Mouse (Mus musculus) ovary, adult 18-20 months (tissue): ENCODE measurements around the gene Lrrc37a.
"Not testable (repeated sequence)": the region's sequence is repeated elsewhere in the genome, so short reads cannot be mapped to it uniquely, and the experiment has no call there.

Experiments
- DNase-seq: peaks from one replicate; pipeline ENCODE4 v3.0.0; 2022; ENCODE audit warnings: low spot score, mixed read lengths

Lrrc37a gene

DNA sequence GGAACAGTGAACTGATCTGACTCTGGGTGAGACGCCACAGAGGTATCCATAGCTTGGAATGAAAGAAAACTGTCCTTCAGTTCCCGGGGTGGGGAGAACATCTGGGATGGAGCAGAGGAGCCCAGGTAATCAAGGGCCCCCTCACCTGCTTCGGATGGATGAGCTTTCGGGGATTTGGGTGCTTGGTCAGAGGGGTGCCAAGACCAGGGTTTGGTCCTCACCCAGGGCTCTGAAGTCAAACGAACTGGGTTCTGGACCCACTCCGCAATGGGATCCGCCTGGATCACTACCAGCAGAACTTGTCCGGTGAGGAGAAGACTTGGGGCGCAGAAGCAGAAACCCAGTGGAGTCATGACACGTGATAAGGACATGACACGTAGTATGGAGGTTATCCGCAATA, at the start of gene Lrrc37a:
Lrrc37a (minus strand) TSS at position 101 of the 400 bp plus-strand sequence.
- no peak for DNase-seq

DNA sequence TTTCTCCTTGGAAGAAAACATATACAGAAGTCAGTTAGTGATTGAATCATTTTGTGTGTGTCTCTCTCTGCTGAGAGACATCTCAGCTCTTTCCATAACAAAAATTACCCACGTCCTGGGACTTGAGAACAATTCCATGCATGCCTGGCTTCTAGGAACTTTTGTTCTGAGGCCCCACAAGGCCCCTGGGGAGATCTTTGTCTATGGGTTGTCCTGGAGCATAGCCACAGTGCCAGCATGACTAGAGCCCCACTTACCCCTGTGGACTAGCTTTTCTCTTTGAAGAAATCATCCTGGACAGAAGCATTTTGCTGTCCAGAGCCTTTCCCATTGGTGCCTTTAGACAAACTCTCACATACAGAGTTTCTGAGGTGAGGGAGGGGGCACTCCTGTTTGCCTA, 30.6 kb upstream of the Lrrc37a start:
- not testable (repeated sequence) for DNase-seq

GRCm38 (mm10) chr11:103512111-103512510, 7.7 kb upstream of the Lrrc37a start:
- DNase-seq, result no peak

DNA sequence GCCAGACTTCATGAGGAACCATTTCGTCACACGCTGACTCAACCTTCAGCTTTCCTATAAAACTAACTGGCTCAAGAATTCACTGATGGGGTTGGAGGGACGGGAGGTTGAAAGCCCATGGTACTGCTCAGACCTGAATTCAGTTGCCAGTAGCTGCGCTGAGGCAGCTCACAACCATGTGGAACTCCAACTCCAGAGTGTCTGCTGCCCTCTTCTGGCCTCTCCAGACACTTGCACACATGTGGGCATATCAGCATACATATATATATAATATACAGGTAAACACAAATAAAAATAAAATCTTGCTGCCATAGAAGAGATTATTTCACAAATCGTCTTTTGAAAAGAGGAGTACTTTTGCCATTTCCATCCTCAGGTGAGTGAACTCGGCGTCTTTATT, 40.0 kb downstream of the Lrrc37a start:
- no peak for DNase-seq

GRCm38 (mm10) chr11:103451105-103451504, 53.3 kb downstream of the Lrrc37a start:
- DNase-seq, result not testable (repeated sequence)

DNA sequence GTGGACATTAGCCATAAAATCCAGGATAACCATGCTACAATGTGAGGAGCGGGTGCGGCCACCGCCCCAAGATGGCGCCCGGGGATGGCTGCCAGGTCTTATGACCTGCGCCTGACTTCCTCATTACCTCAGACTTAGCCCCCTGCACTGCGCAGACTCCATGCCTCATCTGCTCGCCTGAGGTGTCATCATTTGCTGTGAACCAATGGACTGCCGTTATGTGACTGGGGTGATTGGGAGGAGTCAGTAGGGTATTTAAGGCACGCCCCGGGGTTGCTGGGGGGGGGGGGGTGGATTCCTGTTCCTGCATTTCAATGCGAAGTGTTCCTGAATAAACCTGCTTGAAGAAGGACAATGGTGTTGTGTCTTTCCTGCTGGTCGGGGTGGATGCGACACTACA, 54.7 kb downstream of the Lrrc37a start:
- DNase-seq, result not testable (repeated sequence)

- no peak for DNase-seq
Measured at GRCm38 (mm10) chr11:103443678-103444077, 60.7 kb downstream of the Lrrc37a start.

DNA sequence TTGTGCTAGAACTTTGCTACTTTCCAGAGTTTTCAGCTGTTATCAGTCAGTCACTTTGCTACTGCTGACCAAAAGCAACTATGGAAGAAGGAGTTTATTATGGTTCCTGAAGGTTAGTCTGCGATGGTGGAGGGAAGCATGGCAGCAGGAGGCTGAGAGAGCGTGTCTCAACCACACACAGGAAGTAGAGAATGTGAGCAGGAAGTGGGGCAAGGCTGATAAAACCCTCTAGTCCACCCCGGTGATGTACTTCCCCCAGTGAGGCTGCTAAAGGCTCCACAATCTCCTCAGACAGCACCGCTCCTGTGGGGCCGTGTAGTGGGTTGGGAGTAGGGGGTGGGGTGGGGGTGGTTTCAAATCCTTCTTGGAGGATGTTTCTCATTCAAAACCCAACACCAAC, 68.1 kb downstream of the Lrrc37a start:
- DNase-seq, result no peak

GRCm38 (mm10) chr11:103425031-103425430, 79.4 kb downstream of the Lrrc37a start:
- no peak for DNase-seq

GRCm38 (mm10) chr11:103419667-103420066, 84.7 kb downstream of the Lrrc37a start:
- DNase-seq, result no peak

DNA sequence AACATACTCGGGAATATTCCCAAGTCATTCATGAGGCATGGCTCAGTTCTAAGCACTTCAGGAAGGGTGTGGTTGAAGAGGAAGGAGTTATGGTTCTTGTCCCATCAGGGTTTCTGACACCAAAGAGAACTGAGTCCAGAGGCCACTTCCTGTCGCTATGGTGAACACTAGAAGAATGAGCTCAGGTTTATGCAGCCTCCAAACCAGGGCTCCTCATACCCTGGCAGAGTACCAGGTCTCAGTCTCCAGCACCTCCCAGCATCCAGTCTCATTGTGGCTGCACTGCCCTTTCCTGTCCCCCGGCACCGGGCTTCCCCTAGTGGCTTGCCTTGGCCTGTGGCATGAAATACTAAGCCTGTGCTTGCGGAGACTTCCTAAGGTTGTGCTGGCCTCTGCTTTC, 85.2 kb downstream of the Lrrc37a start:
- DNase-seq, result no peak

GRCm38 (mm10) chr11:103413516-103413915, 90.9 kb downstream of the Lrrc37a start:
- DNase-seq, result no peak

DNA sequence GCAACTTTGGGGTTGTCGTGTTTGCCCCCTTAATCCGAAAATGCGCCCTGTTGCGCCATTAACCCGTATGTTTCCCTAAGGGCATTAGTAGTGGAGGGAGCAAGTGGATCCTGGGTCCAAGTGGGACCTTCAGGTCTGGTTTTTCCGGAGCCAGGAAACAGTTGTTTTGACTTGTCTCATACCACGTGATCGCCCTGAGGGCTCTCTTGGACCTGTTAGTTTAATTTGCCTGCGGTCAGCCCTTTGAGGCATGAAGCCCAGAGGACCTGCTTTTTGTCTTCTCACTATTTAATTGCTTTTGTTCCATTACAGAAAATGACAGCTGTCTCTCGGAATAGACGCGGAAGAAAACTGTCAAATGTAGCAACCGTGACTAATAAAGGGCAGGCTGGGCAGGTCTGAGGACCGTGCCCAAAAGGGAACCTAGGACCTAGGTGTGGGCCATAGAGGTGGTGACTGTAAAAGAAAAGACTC, 91.4 kb downstream of the Lrrc37a start:
- DNase-seq, result no peak

DNA sequence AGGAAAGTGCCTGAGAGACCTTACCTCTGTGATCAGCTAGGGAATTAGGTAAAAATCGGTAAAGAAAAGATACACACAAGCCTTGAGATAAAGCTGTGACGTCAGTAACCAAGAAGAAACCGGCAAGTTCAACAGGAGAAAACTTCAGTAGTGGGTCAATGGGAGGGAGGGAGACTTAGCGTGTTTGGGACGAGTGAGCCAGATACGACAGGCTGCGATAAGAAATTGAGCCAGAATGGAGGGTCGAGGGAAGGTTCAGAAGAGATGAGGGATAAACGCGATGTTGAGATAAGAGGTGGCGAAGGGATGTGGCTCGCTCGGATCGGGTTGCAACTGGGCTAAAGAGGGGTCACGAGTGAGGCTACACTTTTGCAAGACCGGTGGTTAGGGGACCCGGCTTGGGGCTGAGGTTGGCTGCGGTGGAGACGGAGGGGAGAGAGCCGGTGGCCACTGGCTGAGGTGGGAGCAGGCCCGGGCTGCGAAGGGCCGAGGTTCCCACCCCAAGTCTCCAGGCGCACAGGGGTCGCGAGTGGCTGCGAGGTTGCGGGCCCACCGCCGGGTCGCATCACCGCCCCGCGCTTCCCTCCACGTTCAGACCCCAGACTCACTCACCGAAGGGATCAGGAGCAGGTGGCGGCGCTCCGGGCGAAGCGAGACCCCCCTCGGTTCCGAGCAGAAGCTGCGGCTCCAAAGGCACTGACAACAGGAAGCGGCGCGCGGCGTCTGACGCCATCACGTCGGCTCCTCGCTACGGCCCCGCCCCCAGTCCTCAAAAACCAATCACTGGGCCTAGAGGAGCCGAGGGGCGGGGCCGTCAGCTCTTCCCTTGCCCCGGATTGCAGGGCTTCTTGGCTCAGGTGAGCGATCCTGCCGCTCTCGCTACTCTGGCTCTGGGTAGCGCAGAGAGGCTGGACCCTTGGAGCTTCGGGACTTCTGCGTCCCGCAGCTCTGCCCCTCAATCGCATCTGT, 92.1 kb downstream of the Lrrc37a start, which contains the start of gene Plekhm1:
Plekhm1 (minus strand) TSS at position 707 of the 969 bp plus-strand sequence.
- peak; percentile 89 for DNase-seq

GRCm38 (mm10) chr11:103411301-103411700, 93.1 kb downstream of the Lrrc37a start:
- DNase-seq, result no peak

DNA sequence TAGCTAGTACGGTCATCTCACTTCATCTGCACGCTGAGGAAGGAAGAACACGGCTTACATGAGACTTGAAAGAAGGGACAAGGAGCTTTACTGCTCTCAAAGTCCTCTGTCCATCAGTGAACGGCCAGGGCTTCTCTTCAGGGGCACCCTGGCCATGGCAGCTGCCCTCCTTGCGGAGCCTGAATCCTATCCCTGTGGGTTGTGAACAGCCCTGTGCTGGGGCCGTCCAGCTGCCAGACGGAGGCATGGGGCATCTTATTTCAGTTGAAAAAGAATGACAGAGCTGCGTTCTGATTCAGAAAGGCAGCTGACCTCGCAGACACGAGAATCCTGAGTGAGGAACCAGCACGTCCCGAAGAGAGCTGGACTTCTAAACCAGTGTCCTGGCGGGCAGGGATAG, 95.5 kb downstream of the Lrrc37a start:
- DNase-seq, result no peak

DNA sequence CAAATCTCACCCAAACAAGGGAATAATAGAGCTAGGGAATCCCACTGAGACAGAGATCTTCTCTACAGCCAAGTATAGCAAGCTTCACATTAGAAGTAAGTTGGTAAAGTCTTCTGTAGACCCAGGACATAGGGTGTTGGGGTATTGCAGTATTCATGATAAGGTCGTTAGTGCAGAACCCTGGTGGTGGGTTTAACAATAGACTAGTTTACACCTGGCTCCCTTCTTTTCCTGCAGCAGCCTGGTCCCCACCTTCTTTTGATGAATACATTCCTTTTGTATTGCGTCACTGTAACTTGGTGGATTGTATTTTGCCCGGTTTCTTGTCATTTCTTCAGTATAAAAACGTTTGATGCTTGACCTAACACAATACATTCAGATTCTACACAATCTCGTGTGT, 97.3 kb downstream of the Lrrc37a start:
- DNase-seq, result not testable (repeated sequence)

- DNase-seq, result no peak
Measured at GRCm38 (mm10) chr11:103406551-103406950, 97.8 kb downstream of the Lrrc37a start.

- DNase-seq, result no peak
Measured at GRCm38 (mm10) chr11:103405814-103406213, 98.6 kb downstream of the Lrrc37a start.

- no peak for DNase-seq
Measured at GRCm38 (mm10) chr11:103404618-103405017, 99.8 kb downstream of the Lrrc37a start.

DNA sequence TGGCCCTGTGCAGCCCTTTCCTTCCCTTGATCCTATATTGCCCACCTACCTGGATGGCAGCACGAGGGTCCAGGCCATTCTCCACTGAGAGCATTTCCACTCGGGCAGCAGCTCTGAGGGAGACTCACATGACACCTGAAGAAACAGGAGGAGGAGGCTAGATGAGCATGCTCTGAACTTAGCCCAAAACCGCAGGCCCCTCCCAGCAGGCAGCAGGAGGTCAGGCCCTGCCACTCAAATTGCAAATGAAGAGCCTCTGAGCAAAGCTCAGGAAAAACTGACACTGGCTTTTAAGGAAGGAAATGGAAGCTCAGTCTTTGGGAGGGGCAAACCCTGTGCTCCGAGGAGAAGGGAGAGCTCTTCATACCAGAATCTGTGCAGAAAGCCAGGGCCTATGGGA, 100.6 kb downstream of the Lrrc37a start:
- DNase-seq, result no peak

- no peak for DNase-seq
Measured at GRCm38 (mm10) chr11:103402738-103403137, 101.7 kb downstream of the Lrrc37a start.

DNA sequence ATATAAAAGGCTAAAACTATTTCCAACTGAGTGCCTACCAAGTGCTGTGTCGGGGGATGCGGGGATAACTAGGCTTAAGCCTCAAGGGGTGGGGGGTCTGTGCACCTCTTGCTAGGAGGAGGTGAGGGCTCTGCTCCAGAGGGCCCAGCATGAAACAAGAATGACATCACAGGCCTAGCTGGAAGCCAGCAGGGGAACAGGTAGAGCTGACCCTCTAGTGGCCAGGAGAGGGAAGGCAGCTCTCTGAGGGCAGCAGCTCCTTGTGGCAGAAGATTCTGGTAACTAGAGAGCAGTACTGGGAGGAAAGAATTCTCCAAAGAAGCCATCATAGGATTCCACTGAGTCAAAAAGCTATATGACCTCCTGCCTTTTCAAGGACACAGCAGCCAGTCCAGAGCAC, 102.2 kb downstream of the Lrrc37a start:
- DNase-seq, result no peak
